Mouse (Mus musculus) MEL (cell line): ENCODE data around the gene Slc9a7. TPM values are rescaled to one million over a fixed set of nuclear protein-coding genes. Genes with fewer than 3 reads are reported as not detected.
A peak's percentile ranks its signal among the peaks of the same experiment; 100 is the strongest.

Experiments used
- DNase-seq: peaks from one replicate; pipeline ENCODE4 v3.0.0; 2011; ENCODE audit warnings: low read depth, low spot score
- H3K27ac ChIP-seq: 2 replicates; pipeline ENCODE4 v1.5.1; 2012; ENCODE audit warnings: low read depth, mild to moderate bottlenecking, control low read depth, low read length, moderate library complexity; ENCODE audit not compliant: control insufficient read depth
- H3K27me3 ChIP-seq, 2 experiments: fragments of 150-350 bp in 1 of 2; sonication (generic) in 1 of 2; 2 replicates each; pipeline ENCODE4 v1.6.1; 2012; ENCODE audit warnings: low read length in 2 of 2, mild to moderate bottlenecking in 2 of 2, improper control_type of control experiment in 1 of 2, moderate library complexity in 1 of 2; ENCODE audit not compliant: insufficient read depth in 2 of 2, control insufficient read depth in 1 of 2
- H3K36me3 ChIP-seq, 2 experiments: 2 replicates each; pipeline ENCODE4 v1.6.1; 2012 to 2014; ENCODE audit warnings: low read length in 2 of 2, improper control_type of control experiment in 1 of 2, inconsistent platforms in 1 of 2, mild to moderate bottlenecking in 1 of 2; ENCODE audit not compliant: insufficient read depth in 2 of 2, control insufficient read depth in 1 of 2
- H3K4me1 ChIP-seq, 2 experiments: fragments of 150-350 bp in 1 of 2; sonication (generic) in 1 of 2; 2 replicates each; pipeline ENCODE4 v1.6.1; 2012; ENCODE audit warnings: low read length in 2 of 2, improper control_type of control experiment in 1 of 2, mild to moderate bottlenecking in 1 of 2; ENCODE audit not compliant: insufficient read depth in 2 of 2, control insufficient read depth in 1 of 2
- H3K4me3 ChIP-seq, 2 experiments: fragments of 150-350 bp in 1 of 2; sonication (generic) in 1 of 2; 2 replicates each; pipeline ENCODE4 v1.5.1; 2012; ENCODE audit warnings: low read depth in 2 of 2, low read length in 2 of 2, mild to moderate bottlenecking in 2 of 2, moderate library complexity in 2 of 2, control low read depth in 1 of 2, improper control_type of control experiment in 1 of 2; ENCODE audit not compliant: control insufficient read depth in 1 of 2, insufficient read depth in 1 of 2
- H3K79me2 ChIP-seq: 2 replicates; pipeline ENCODE4 v1.6.1; 2012; ENCODE audit warnings: mild to moderate bottlenecking, low read length, moderate library complexity; ENCODE audit not compliant: control insufficient read depth, poor library complexity, insufficient read depth
- H3K9ac ChIP-seq: 2 replicates; pipeline ENCODE4 v1.6.1; 2012; ENCODE audit warnings: low read depth, mild to moderate bottlenecking, control low read depth, low read length, moderate library complexity; ENCODE audit not compliant: control insufficient read depth, poor library complexity, severe bottlenecking
- H3K9me3 ChIP-seq: fragments of 150-350 bp; sonication (generic); replicated peaks from 2 replicates; pipeline ENCODE4 v1.6.1; 2012; ENCODE audit warnings: mild to moderate bottlenecking, low read length, improper control_type of control experiment, moderate library complexity; ENCODE audit not compliant: insufficient read depth
- BHLHE40 ChIP-seq: IDR thresholded peaks from 2 replicates; pipeline ENCODE4 v1.6.1; 2012; ENCODE audit warnings: low read depth, mild to moderate bottlenecking, inconsistent platforms, low read length, improper control_type of control experiment, borderline replicate concordance
- CHD1 ChIP-seq: IDR thresholded peaks from 2 replicates; pipeline ENCODE4 v1.6.1; 2012; ENCODE audit warnings: low read depth, mild to moderate bottlenecking, inconsistent platforms, low read length, improper control_type of control experiment
- CTCF ChIP-seq, 3 experiments: IDR thresholded peaks in 2 of 3; conservative IDR thresholded peaks in 1 of 3; 2 replicates each; pipeline ENCODE4 v1.5.1; 2011 to 2012; ENCODE audit warnings: low read length in 3 of 3, low read depth in 2 of 3, mild to moderate bottlenecking in 2 of 3, improper control_type of control experiment in 1 of 3, inconsistent platforms in 1 of 3, mixed read lengths in 1 of 3, moderate library complexity in 1 of 3; ENCODE audit not compliant: control insufficient read depth in 1 of 3, insufficient read depth in 1 of 3, poor library complexity in 1 of 3, severe bottlenecking in 1 of 3
- ELF1 ChIP-seq: IDR thresholded peaks from 2 replicates; pipeline ENCODE4 v1.6.1; 2014; ENCODE audit warnings: low read depth, mild to moderate bottlenecking, inconsistent platforms, low read length, improper control_type of control experiment, moderate library complexity
- EP300 ChIP-seq, 2 experiments: IDR thresholded peaks; 2 replicates each; pipeline ENCODE4 v1.6.1; 2011; ENCODE audit warnings: improper control_type of control experiment in 2 of 2, low read length in 2 of 2, low read depth in 1 of 2, mild to moderate bottlenecking in 1 of 2
- ETS1 ChIP-seq: IDR thresholded peaks from 2 replicates; pipeline ENCODE4 v1.6.1; 2012; ENCODE audit warnings: low read depth, mild to moderate bottlenecking, inconsistent platforms, low read length, improper control_type of control experiment, moderate library complexity
- GATA1 ChIP-seq: IDR thresholded peaks from 2 replicates; pipeline ENCODE4 v1.6.1; 2011; ENCODE audit warnings: low read depth, low read length, improper control_type of control experiment
- MAFK ChIP-seq: IDR thresholded peaks from 2 replicates; pipeline ENCODE4 v1.6.1; 2011; ENCODE audit warnings: low read depth, mild to moderate bottlenecking, low read length, improper control_type of control experiment, borderline replicate concordance
- MAZ ChIP-seq: IDR thresholded peaks from 2 replicates; pipeline ENCODE4 v1.6.1; 2012; ENCODE audit warnings: low read depth, mild to moderate bottlenecking, inconsistent platforms, low read length, improper control_type of control experiment
- MEF2A ChIP-seq: IDR thresholded peaks from 2 replicates; pipeline ENCODE4 v1.6.1; 2014; ENCODE audit warnings: low read depth, mild to moderate bottlenecking, inconsistent platforms, low read length, improper control_type of control experiment; ENCODE audit not compliant: poor library complexity, insufficient replicate concordance, severe bottlenecking; ENCODE audit errors: extremely low read depth
- MXI1 ChIP-seq: IDR thresholded peaks from 2 replicates; pipeline ENCODE4 v1.6.1; 2011; ENCODE audit warnings: mild to moderate bottlenecking, low read depth, low read length, improper control_type of control experiment
- NELFE ChIP-seq: IDR thresholded peaks from 2 replicates; pipeline ENCODE4 v1.6.1; 2011; ENCODE audit warnings: low read depth, low read length, improper control_type of control experiment
- POLR2AphosphoS2 ChIP-seq: IDR thresholded peaks from 2 replicates; pipeline ENCODE4 v1.6.1; 2011; ENCODE audit warnings: low read length, improper control_type of control experiment
- POLR2AphosphoS5 ChIP-seq: IDR thresholded peaks from 2 replicates; pipeline ENCODE4 v1.6.1; 2012; ENCODE audit warnings: low read depth, borderline replicate concordance, mild to moderate bottlenecking, inconsistent platforms, low read length, moderate library complexity, mixed read lengths
- SIN3A ChIP-seq: IDR thresholded peaks from 2 replicates; pipeline ENCODE4 v1.6.1; 2012; ENCODE audit warnings: low read length, improper control_type of control experiment, inconsistent platforms
- SMC3 ChIP-seq: IDR thresholded peaks from 2 replicates; pipeline ENCODE4 v1.6.1; 2011; ENCODE audit warnings: low read depth, low read length, improper control_type of control experiment
- TAL1 ChIP-seq: IDR thresholded peaks from 2 replicates; pipeline ENCODE4 v1.6.1; 2012; ENCODE audit warnings: mild to moderate bottlenecking, inconsistent platforms, low read length, moderate library complexity, mixed read lengths
- TBP ChIP-seq: IDR thresholded peaks from 2 replicates; pipeline ENCODE4 v1.8.0; 2011; ENCODE audit warnings: low read depth, low read length, improper control_type of control experiment
- TCF12 ChIP-seq: IDR thresholded peaks from 2 replicates; pipeline ENCODE4 v1.6.1; 2014; ENCODE audit warnings: low read depth, mild to moderate bottlenecking, inconsistent platforms, low read length, improper control_type of control experiment, moderate library complexity
- USF2 ChIP-seq, 2 experiments: IDR thresholded peaks; 2 replicates each; pipeline ENCODE4 v1.6.1; 2011 to 2012; ENCODE audit warnings: improper control_type of control experiment in 2 of 2, low read length in 2 of 2, borderline replicate concordance in 1 of 2, inconsistent platforms in 1 of 2, low read depth in 1 of 2, mild to moderate bottlenecking in 1 of 2; ENCODE audit not compliant: insufficient read depth in 1 of 2
- ZNF384 ChIP-seq: IDR thresholded peaks from 2 replicates; pipeline ENCODE4 v1.6.1; 2012; ENCODE audit warnings: low read depth, mild to moderate bottlenecking, inconsistent platforms, low read length, improper control_type of control experiment
- polyA plus RNA-seq, 2 experiments: library from polyadenylated mRNA; stranded (reverse) in 1 of 2; unstranded in 1 of 2; fragments of >175 nt in 1 of 2; fragments of >200 nt in 1 of 2; gene quantifications; 2 replicates each; pipeline versions ENCODE4 v1.2.1 to v1.2.4; 2012; ENCODE audit warnings: low replicate concordance in 2 of 2, low read depth in 1 of 2; ENCODE audit not compliant: insufficient read length in 2 of 2, insufficient read depth in 1 of 2, missing spikeins in 1 of 2
- total RNA-seq: library from RNA; depleted of rRNA; stranded (reverse); fragments of 300-350 nt; gene quantifications from 2 replicates; pipeline ENCODE4 v1.2.3, GENCODE M21; 2012

The Slc9a7 gene
- total and polyA plus RNA-seq, 3 experiments = not detected

GRCm38 (mm10) chrX:20305941-20306340, 14.3 kb upstream of the Slc9a7 start:
- peak overlapping the region; percentile 45 for H3K9ac ChIP-seq
- DNase-seq = peak; percentile 55
- TF ChIP-seq POLR2AphosphoS2 = no peak
- peak; percentile 84 for TF ChIP-seq GATA1
- TF ChIP-seq USF2 (IDR thresholded peaks at IDR 0.05; ENCODE audit: borderline replicate concordance in 1 of 2, insufficient read depth in 1 of 2, low read depth in 1 of 2, low read length in 2 of 2) = no peak
- TF ChIP-seq POLR2AphosphoS5 = no peak
- TF ChIP-seq SMC3 = no peak
- no peak for TF ChIP-seq MAFK
- TF ChIP-seq ZNF384 = no peak
- TF ChIP-seq MAZ = no peak
- peak; percentile 39 to 52; a peak in 2 of 4 replicates for TF ChIP-seq EP300 (IDR thresholded peaks at IDR 0.05; ENCODE audit: low read depth in 1 of 2, low read length in 2 of 2)
- TF ChIP-seq ETS1 = 0 out of 2 replicates have a peak, but pooled peaks have one; percentile 19
- TF ChIP-seq MXI1 = no peak
- TF ChIP-seq TCF12 = peak; percentile 27; the same call in 1 of the 2 replicates
- no peak for TF ChIP-seq TAL1
- TF ChIP-seq SIN3A = no peak
- TF ChIP-seq BHLHE40 = 0 out of 2 replicates have a peak, but pooled peaks have one; percentile 17
- TF ChIP-seq MEF2A = peak; percentile 95; the same call in 1 of the 2 replicates
- TF ChIP-seq ELF1 = no peak
- peaks cover 10 to 19% of the 10 kb centered on the region in 2 experiments for H3K4me1 ChIP-seq
- H3K27ac ChIP-seq = peak overlapping the region; percentile 59
- no peak overlapping the region for H3K4me3 ChIP-seq
- H3K79me2 ChIP-seq = no peaks in the 10 kb centered on the region
- peaks cover 0 to 22% of the 10 kb centered on the region in 2 experiments; a peak in 2 of 4 replicates for H3K36me3 ChIP-seq
- no peaks in the 10 kb centered on the region for H3K27me3 ChIP-seq
- no peaks in the 10 kb centered on the region for H3K9me3 ChIP-seq

GRCm38 (mm10) chrX:20303280-20303679, 11.7 kb upstream of the Slc9a7 start:
- H3K27me3 ChIP-seq = no peaks in the 10 kb centered on the region
- no peak overlapping the region for H3K4me3 ChIP-seq
- H3K79me2 ChIP-seq = no peaks in the 10 kb centered on the region
- TF ChIP-seq NELFE = no peak
- TF ChIP-seq TBP = no peak
- no peak for TF ChIP-seq SMC3
- no peak for TF ChIP-seq CHD1
- TF ChIP-seq CTCF (IDR thresholded peaks at IDR 0.05 in 2 of 3, conservative IDR thresholded peaks at IDR 0.05 in 1 of 3; ENCODE audit: control insufficient read depth in 1 of 3, insufficient read depth in 1 of 3, low read depth in 2 of 3, low read length in 3 of 3, poor library complexity in 1 of 3, severe bottlenecking in 1 of 3) = no peak
- no peak for TF ChIP-seq TAL1
- H3K9me3 ChIP-seq = no peaks in the 10 kb centered on the region
- H3K27ac ChIP-seq = no peak overlapping the region
- H3K36me3 ChIP-seq = peaks cover 0 to 22% of the 10 kb centered on the region in 2 experiments; a peak in 2 of 4 replicates
- peaks cover 10 to 19% of the 10 kb centered on the region in 2 experiments for H3K4me1 ChIP-seq
- no peak for DNase-seq
- H3K9ac ChIP-seq = no peak overlapping the region
